Mouse (Mus musculus) midbrain, embryonic 14.5 days (tissue): Measurements from ENCODE around the gene Itk. TPM values are rescaled to one million over a fixed set of nuclear protein-coding genes. Genes with fewer than 3 reads are reported as not detected.

ENCODE experiments used
- ATAC-seq: fragments of 200-750 bp; cut with Nextera tagmentation; 2 replicates; pipeline ENCODE4 v1.8.0; 2017; ENCODE audit warnings: moderate number of reproducible peaks, moderate library complexity; ENCODE audit not compliant: low FRiP score, low TSS enrichment
- DNase-seq: peaks from one replicate; pipeline ENCODE4 v3.0.0-alpha.2; 2015
- H3K27ac ChIP-seq: fragments of 300-500 bp; sonication (generic); replicated peaks from 2 replicates; pipeline ENCODE4 v1.5.1; 2014; ENCODE audit warnings: mild to moderate bottlenecking, low read depth, low read length, moderate library complexity
- H3K27me3 ChIP-seq: fragments of 300-500 bp; sonication (generic); 2 replicates; pipeline ENCODE4 v1.6.1; 2014; ENCODE audit warnings: low read length, control low read depth, mixed read lengths; ENCODE audit not compliant: control insufficient read depth, insufficient read depth
- H3K36me3 ChIP-seq: fragments of 300-500 bp; sonication (generic); 2 replicates; pipeline ENCODE4 v1.6.1; 2014; ENCODE audit warnings: low read length, control low read depth; ENCODE audit not compliant: control insufficient read depth, insufficient read depth
- H3K4me1 ChIP-seq: fragments of 300-500 bp; sonication (generic); 2 replicates; pipeline ENCODE4 v1.6.1; 2014; ENCODE audit warnings: mild to moderate bottlenecking, antibody characterized with exemption, low read length, control low read depth; ENCODE audit not compliant: control insufficient read depth, insufficient read depth
- H3K4me2 ChIP-seq: fragments of 300-500 bp; sonication (generic); 2 replicates; pipeline ENCODE4 v1.6.1; 2014; ENCODE audit warnings: mild to moderate bottlenecking, low read length, moderate library complexity
- H3K4me3 ChIP-seq: fragments of 300-500 bp; sonication (generic); replicated peaks from 2 replicates; pipeline ENCODE4 v1.5.1; 2014; ENCODE audit warnings: low read depth, low read length
- H3K9ac ChIP-seq: fragments of 300-500 bp; sonication (generic); replicated peaks from 2 replicates; pipeline ENCODE4 v1.6.1; 2014; ENCODE audit warnings: mild to moderate bottlenecking, low read length, moderate library complexity
- H3K9me3 ChIP-seq: fragments of 300-500 bp; sonication (generic); 2 replicates; pipeline ENCODE4 v1.6.1; 2016; ENCODE audit warnings: low read length, control low read depth, mixed read lengths; ENCODE audit not compliant: control insufficient read depth
- WGBS: fragments of 180-500 bp; shearing (Covaris S2); extraction: QIAGEN DNeasy Blood & Tissue Kit; methylation state at CpG from one replicate; pipeline ENCODE4 v1.1.7; 2014; 5-methylcytosine and 5-hydroxymethylcytosine counted together
- polyA plus RNA-seq: library from polyadenylated mRNA; unstranded; fragments of >200 nt; fragmentation: Nextera tagmentation; extraction: Ambion mirVana; gene quantifications from 2 replicates; pipeline ENCODE4 v1.2.1, GENCODE M21; 2014

Gene Itk
- polyA plus RNA-seq, 1 experiment from 2014 or later: not detected

GRCm38 (mm10) chr11:46326271-46327015, 62.9 kb downstream of the Itk start:
- H3K4me3 ChIP-seq: no peak overlapping the region
- H3K4me2 ChIP-seq: no peak overlapping the region
- H3K9me3 ChIP-seq: no peaks in the 10 kb centered on the region
- no peaks in the 10 kb centered on the region for H3K36me3 ChIP-seq
- no peaks in the 10 kb centered on the region for H3K27me3 ChIP-seq
- 91% methylated on average over 16 of the region's 16 CpGs for WGBS
- H3K4me1 ChIP-seq: no peaks in the 10 kb centered on the region
- H3K9ac ChIP-seq: no peak overlapping the region
- no peak overlapping the region for H3K27ac ChIP-seq
- DNase-seq: no peak
- ATAC-seq: no peak

- Histone ChIP-seq H3K27me3 (no peaks in the 10 kb centered on the region), H3K4me3 (no peak overlapping the region), H3K4me1 (no peaks in the 10 kb centered on the region), H3K27ac (no peak overlapping the region), H3K9ac (no peak overlapping the region), H3K36me3 (no peaks in the 10 kb centered on the region), H3K4me2 (no peak overlapping the region), H3K9me3 (no peaks in the 10 kb centered on the region)
- ATAC-seq (no peak), DNase-seq (no peak)
- WGBS: 85% methylated on average over 7 of the region's 7 CpGs
These were observed 67.8 kb downstream of the Itk start for GRCm38 (mm10) chr11:46321559-46321958.

- Histone ChIP-seq H3K4me2 (no peak overlapping the region), H3K27me3 (no peaks in the 10 kb centered on the region), H3K9me3 (no peaks in the 10 kb centered on the region), H3K4me1 (peaks cover 11% of the 10 kb centered on the region), H3K4me3 (no peak overlapping the region), H3K9ac (no peak overlapping the region), H3K27ac (no peak overlapping the region), H3K36me3 (no peaks in the 10 kb centered on the region)
- no peak for ATAC-seq
- DNase-seq: no peak
- WGBS: 81% methylated on average over 7 of the region's 7 CpGs
These were observed 74.8 kb downstream of the Itk start for GRCm38 (mm10) chr11:46314534-46314933.

DNA sequence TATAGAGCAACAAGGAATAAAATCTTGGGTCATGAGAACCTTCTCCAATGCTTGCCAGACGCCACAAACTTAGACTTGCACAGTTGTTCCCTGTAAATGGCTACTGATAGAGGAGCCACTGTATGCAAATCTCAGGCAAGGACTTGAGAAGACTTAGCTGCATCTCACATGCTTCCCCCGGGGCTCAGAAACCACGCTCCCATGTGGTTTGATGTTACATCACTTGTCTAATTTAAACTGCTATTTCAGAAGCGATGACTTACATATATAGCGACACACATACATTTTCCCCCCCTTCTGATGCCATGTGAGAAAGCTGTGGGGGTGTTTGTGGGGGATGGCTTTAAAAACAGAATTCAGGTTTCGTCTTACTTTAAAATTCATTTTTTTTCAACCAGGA, 75.5 kb downstream of the Itk start:
- no peak for ATAC-seq
- H3K27me3 ChIP-seq: no peaks in the 10 kb centered on the region
- no peak overlapping the region for H3K27ac ChIP-seq
- no peak for DNase-seq
- H3K4me2 ChIP-seq: no peak overlapping the region
- H3K36me3 ChIP-seq: no peaks in the 10 kb centered on the region
- H3K9me3 ChIP-seq: no peaks in the 10 kb centered on the region
- no peak overlapping the region for H3K9ac ChIP-seq
- WGBS: 82% methylated on average over 6 of the region's 6 CpGs
- peaks cover 18% of the 10 kb centered on the region for H3K4me1 ChIP-seq
- no peak overlapping the region for H3K4me3 ChIP-seq

GRCm38 (mm10) chr11:46312523-46313035, 76.7 kb downstream of the Itk start, which contains the start of gene Cyfip2:
Gene Cyfip2, minus strand, starts transcription at chr11:46312859.
- H3K4me2 ChIP-seq: peak within 1 kb of the TSS; percentile 78
- peak within 1 kb of the TSS; percentile 94 for H3K27ac ChIP-seq
- H3K4me1 ChIP-seq: peaks cover 18% of the 10 kb centered on the region
- H3K4me3 ChIP-seq: peak within 1 kb of the TSS; percentile 93
- WGBS: 4% methylated on average over 14 of the region's 14 CpGs
- H3K27me3 ChIP-seq: no peaks in the 10 kb centered on the region
- peak within 1 kb of the TSS; percentile 99 for H3K9ac ChIP-seq
- ATAC-seq (peak; percentile 46), DNase-seq (peak; percentile 68)
- no peaks in the 10 kb centered on the region for H3K9me3 ChIP-seq
- no peaks in the 10 kb centered on the region for H3K36me3 ChIP-seq

- Histone ChIP-seq H3K9me3 (no peaks in the 10 kb centered on the region), H3K9ac (peak overlapping the region; percentile 99), H3K4me2 (peak overlapping the region; percentile 78), H3K4me3 (peak overlapping the region; percentile 93), H3K4me1 (peaks cover 18% of the 10 kb centered on the region), H3K36me3 (no peaks in the 10 kb centered on the region), H3K27me3 (no peaks in the 10 kb centered on the region), H3K27ac (peak overlapping the region; percentile 94)
- under 1% methylated on average over 71 of the region's 71 CpGs for WGBS
- ATAC-seq: peak; percentile 86
- DNase-seq: peak; percentile 91
These were observed 77.4 kb downstream of the Itk start for GRCm38 (mm10) chr11:46311703-46312522.

- peak overlapping the region; percentile 78 for H3K4me2 ChIP-seq
- H3K36me3 ChIP-seq: no peaks in the 10 kb centered on the region
- DNase-seq (peak; percentile 54), ATAC-seq (peak; percentile 16; the same call in 1 of the 2 replicates)
- H3K9me3 ChIP-seq: no peaks in the 10 kb centered on the region
- H3K27me3 ChIP-seq: no peaks in the 10 kb centered on the region
- H3K9ac ChIP-seq: peak overlapping the region; percentile 99
- WGBS: 5% methylated on average over 14 of the region's 14 CpGs
- peak overlapping the region; percentile 94 for H3K27ac ChIP-seq
- H3K4me1 ChIP-seq: peaks cover 18% of the 10 kb centered on the region
- peak overlapping the region; percentile 93 for H3K4me3 ChIP-seq
These were observed 78.1 kb downstream of the Itk start for GRCm38 (mm10) chr11:46311181-46311702.

DNA sequence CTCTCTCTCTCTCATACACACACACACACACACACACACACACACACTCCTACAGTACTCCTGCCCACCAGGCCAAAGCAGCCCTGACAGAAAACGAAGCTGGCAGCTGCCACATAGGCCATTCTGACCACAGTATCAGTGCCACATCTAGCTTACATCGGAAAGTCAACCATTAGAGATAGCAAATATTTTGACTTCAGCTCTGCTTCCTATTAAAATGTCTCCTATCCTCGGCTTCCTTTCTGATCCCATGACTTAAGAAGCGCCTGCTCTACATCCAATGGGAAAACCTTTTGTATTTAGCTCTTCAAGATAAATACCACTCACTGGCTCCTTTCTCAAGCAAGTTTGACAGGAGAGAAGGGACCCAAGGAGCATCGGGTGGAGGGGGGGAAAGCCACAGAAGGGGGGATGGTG, 78.7 kb downstream of the Itk start:
- Histone ChIP-seq H3K27me3 (no peaks in the 10 kb centered on the region), H3K4me3 (peak overlapping the region; percentile 93), H3K36me3 (no peaks in the 10 kb centered on the region), H3K9ac (peak overlapping the region; percentile 99), H3K4me1 (peaks cover 23% of the 10 kb centered on the region), H3K4me2 (peak overlapping the region; percentile 78), H3K9me3 (no peaks in the 10 kb centered on the region), H3K27ac (peak overlapping the region; percentile 94)
- DNase-seq (peak; percentile 64), ATAC-seq (peak; percentile 15; the same call in 1 of the 2 replicates)
- WGBS: 33% methylated on average over 5 of the region's 5 CpGs
